Mouse (Mus musculus): ENCODE results near the gene Eepd1.

DNA sequence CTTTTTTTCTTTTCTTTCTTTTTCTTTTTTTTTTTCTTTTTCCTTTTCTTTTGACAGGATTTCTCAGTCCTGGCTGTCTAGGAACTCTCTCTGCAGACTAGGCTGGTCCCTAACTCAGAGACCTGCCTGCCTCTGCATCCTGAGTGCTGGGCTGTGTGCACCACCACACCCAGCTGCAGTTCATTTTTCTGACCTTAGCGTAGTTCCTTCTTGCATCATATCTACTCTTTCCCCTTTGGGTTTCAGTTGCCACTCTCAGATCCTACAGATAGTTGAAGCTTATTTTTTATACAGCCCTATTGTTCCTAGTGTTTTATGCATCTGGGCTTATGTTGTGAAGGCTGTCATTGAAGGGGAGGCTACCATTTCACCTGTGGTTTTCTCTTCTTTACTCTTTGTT is 79.8 kb downstream of the Eepd1 start:
- TF ChIP-seq CTCF (IDR thresholded peaks at IDR 0.05; ENCODE audit: insufficient read depth, low read length): no peak
- no peak for TF ChIP-seq POLR2A (IDR thresholded peaks at IDR 0.05; ENCODE audit: borderline replicate concordance, extremely low read depth, low read depth, low read length)
